Mouse (Mus musculus) bone marrow, adult 2 months (tissue): ENCODE results near the gene Ttc25.

ENCODE experiments used
- CTCF ChIP-seq: fragments of 200-500 bp; IDR thresholded peaks from 2 replicates; pipeline ENCODE4 v1.5.1; 2011; ENCODE audit warnings: low read length, control low read depth; ENCODE audit not compliant: control insufficient read depth, insufficient read depth
- POLR2A ChIP-seq: fragments of 200-500 bp; IDR thresholded peaks from 2 replicates; pipeline ENCODE4 v1.6.1; 2011; ENCODE audit warnings: low read depth, mild to moderate bottlenecking, control low read depth, low read length, borderline replicate concordance; ENCODE audit not compliant: control insufficient read depth

DNA sequence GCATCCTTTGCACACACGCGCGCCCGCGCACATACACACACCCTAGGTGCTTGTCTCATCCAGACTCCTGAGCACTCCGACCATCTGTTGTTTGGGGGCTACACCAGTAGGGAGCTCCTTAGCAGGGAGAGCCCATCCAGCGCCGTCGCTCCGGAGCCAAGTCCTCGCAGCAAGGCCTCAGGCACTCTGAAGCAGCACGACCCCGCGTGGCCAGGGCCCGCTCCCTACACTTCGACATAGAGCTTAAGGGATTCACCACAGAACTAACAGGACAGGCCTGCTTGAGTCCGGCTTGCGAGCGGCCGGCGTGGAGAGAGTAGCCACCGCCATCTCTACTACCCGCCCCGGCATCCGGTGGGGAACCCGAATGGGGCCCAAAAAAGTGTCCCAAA, 18.3 kb upstream of the Ttc25 start:
- TF ChIP-seq POLR2A (no peak), CTCF (no peak)
